Mouse (Mus musculus): ENCODE measurements around the gene Dcaf8. TPM values are rescaled to one million over a fixed set of nuclear protein-coding genes. Genes with fewer than 3 reads are reported as not detected.
A peak's percentile ranks its signal among the peaks of the same experiment; 100 is the strongest.

The Dcaf8 gene
- 104 and 109 TPM in 2 replicates for polyA plus RNA-seq (2015; fragmentation: Nextera tagmentation; extraction: Ambion mirVana)

DNA sequence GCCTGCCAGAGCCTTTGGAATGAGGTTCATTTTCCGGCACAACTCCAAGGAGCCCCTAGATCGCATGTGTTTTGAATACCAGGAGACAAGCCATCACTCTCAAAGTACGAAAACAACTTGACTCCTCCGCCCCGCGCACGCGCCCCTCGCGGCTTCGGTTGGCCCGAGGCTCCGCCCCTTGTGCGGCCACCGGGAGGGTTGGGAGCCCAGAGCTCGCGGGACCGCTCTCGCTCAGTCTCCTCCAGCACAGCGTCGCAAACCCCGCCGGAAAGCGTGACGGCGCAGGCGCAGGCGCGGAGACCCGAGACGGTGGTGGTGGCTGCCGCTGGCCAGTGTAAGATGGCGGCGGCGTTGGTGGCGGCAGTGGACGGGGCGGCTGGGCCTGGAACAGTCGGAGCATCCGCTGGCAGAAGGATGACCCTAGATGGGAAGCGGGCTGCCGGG lies at the start of gene Dcaf8:
Gene Dcaf8, plus strand, starts transcription at position 250 of the 444 bp plus-strand sequence.
- under 1% methylated on average over 40 of the region's 42 CpGs for WGBS
- ATAC-seq (replicated peaks) = peak; percentile 99

DNA sequence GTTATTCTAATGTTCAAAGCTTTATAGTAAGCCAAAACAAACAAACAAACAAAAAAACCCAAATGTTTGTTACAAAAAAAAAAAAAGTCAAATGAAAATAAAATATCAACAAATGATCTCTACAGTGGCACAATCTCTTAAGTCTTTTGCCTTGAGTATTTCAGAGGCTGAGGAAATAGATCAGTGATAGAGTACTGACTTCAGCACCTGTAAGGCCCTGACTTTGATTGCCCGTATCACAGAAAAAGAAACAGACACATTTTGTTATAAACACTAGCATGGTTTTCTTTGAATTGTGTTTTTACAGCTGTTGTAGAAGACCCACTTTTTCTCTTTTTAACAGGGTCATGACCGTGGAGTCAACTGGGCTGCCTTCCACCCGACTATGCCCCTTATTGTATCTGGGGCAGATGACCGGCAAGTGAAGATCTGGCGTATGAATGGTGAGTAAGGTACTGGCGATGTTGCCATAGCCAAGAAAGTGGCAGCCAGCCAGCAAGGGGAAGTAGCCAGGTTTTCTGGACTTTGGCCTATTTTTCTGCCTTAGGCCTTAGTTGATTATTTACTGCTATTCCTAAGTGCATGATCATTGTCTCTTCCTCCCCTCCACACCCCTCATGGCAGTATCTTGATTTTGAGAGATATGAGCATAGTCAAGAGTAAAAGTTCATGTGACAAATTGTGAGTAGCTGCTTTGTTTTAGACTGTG lies 48.4 kb upstream of the Dcaf8 start:
- 91% methylated on average over 6 of the region's 6 CpGs for WGBS

More for the DNA sequence above, at the start of gene Dcaf8:
- Histone ChIP-seq H3K4me3 (peak within 1 kb of the TSS; percentile 100), H3K9ac (replicated peaks) (peak within 1 kb of the TSS; percentile 99), H3K36me3 (peaks cover 15% of the 10 kb centered on the region), H3K27me3 (no peaks in the 10 kb centered on the region), H3K4me2 (replicated peaks) (peak within 1 kb of the TSS; percentile 70), H3K27ac (replicated peaks) (peak within 1 kb of the TSS; percentile 92), H3K4me1 (peaks cover 29% of the 10 kb centered on the region), H3K9me3 (no peaks in the 10 kb centered on the region)

DNA sequence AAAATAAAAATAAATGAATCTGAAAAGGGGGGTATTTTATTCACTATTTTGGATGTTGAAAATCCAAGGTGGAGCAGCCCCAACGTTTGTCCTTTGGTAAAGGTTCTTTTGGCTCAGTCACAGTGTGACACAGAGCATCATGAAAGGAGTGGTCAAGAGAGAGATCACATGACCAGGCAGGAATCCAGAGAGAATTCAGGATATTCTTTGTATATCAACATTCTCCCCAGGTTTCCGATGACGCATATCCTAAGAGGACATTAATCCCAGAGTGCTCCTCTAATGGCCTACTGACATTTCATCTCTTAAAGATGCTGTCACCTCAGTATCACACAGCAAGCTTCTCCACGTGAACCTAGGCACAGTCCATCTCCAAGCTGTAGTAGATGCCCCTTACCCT lies 44.3 kb upstream of the Dcaf8 start:
- no peaks in the 10 kb centered on the region for H3K9me3 ChIP-seq
- H3K4me3 ChIP-seq = no peak overlapping the region
- H3K36me3 ChIP-seq = peaks cover 88% of the 10 kb centered on the region
- no peak for ATAC-seq (replicated peaks)
- no peak overlapping the region for H3K9ac ChIP-seq (replicated peaks)
- 90% methylated on average over 4 of the region's 4 CpGs for WGBS
- H3K27ac ChIP-seq (replicated peaks) = no peak overlapping the region
- H3K4me1 ChIP-seq = no peaks in the 10 kb centered on the region
- no peaks in the 10 kb centered on the region for H3K27me3 ChIP-seq
- H3K4me2 ChIP-seq (replicated peaks) = no peak overlapping the region

More for the DNA sequence above, 48.4 kb upstream of the Dcaf8 start:
- no peak overlapping the region for H3K4me3 ChIP-seq
- no peak for ATAC-seq (replicated peaks)
- H3K27ac ChIP-seq (replicated peaks) = no peak overlapping the region
- no peaks in the 10 kb centered on the region for H3K27me3 ChIP-seq
- peaks cover 78% of the 10 kb centered on the region for H3K36me3 ChIP-seq
- no peaks in the 10 kb centered on the region for H3K9me3 ChIP-seq
- no peak overlapping the region for H3K4me2 ChIP-seq (replicated peaks)
- H3K9ac ChIP-seq (replicated peaks) = no peak overlapping the region
- no peaks in the 10 kb centered on the region for H3K4me1 ChIP-seq

GRCm38 (mm10) chr1:172105101-172105500 lies 42.8 kb upstream of the Dcaf8 start:
- Histone ChIP-seq H3K4me1 (no peaks in the 10 kb centered on the region), H3K4me2 (replicated peaks) (no peak overlapping the region), H3K27ac (replicated peaks) (no peak overlapping the region), H3K4me3 (no peak overlapping the region), H3K36me3 (peaks cover 93% of the 10 kb centered on the region), H3K27me3 (no peaks in the 10 kb centered on the region), H3K9me3 (no peaks in the 10 kb centered on the region), H3K9ac (replicated peaks) (no peak overlapping the region)
- ATAC-seq (replicated peaks) = no peak
- WGBS = 84% methylated on average over 11 of the region's 11 CpGs

- Histone ChIP-seq H3K4me2 (replicated peaks) (no peak overlapping the region), H3K36me3 (peaks cover 95% of the 10 kb centered on the region), H3K27me3 (no peaks in the 10 kb centered on the region), H3K4me1 (no peaks in the 10 kb centered on the region), H3K27ac (replicated peaks) (no peak overlapping the region), H3K9ac (replicated peaks) (no peak overlapping the region), H3K4me3 (no peak overlapping the region), H3K9me3 (no peaks in the 10 kb centered on the region)
- ATAC-seq (replicated peaks) = peak; percentile 68
- 62% methylated on average over 10 of the region's 10 CpGs for WGBS
These were observed 40.0 kb upstream of the Dcaf8 start for GRCm38 (mm10) chr1:172107777-172108477.

GRCm38 (mm10) chr1:172116948-172117347 lies 30.9 kb upstream of the Dcaf8 start:
- no peaks in the 10 kb centered on the region for H3K27me3 ChIP-seq
- H3K9me3 ChIP-seq = no peaks in the 10 kb centered on the region
- 93% methylated on average over 5 of the region's 5 CpGs for WGBS
- no peak overlapping the region for H3K27ac ChIP-seq (replicated peaks)
- no peaks in the 10 kb centered on the region for H3K4me1 ChIP-seq
- no peak overlapping the region for H3K4me2 ChIP-seq (replicated peaks)
- no peak for ATAC-seq (replicated peaks)
- H3K9ac ChIP-seq (replicated peaks) = no peak overlapping the region
- peaks cover 98% of the 10 kb centered on the region for H3K36me3 ChIP-seq
- H3K4me3 ChIP-seq = no peak overlapping the region

DNA sequence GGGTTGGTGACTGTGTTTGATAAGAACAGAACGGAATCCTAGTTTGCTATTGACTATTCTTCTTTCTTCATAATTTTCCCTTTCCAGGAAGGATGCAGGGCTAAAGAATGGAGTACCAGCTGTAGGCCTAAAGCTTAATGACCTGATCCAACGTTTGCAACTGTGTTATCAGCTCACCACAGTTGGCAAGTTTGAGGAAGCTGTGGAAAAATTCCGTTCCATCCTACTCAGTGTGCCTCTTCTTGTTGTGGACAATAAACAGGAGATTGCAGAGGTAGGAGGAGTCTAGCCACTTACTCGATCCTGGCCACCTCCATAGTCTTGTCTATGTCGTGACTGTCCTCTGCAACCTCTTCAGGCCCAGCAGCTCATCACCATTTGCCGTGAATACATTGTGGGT lies 28.8 kb upstream of the Dcaf8 start:
- Histone ChIP-seq H3K27ac (replicated peaks) (no peak overlapping the region), H3K4me2 (replicated peaks) (no peak overlapping the region), H3K9me3 (no peaks in the 10 kb centered on the region), H3K4me1 (no peaks in the 10 kb centered on the region), H3K27me3 (no peaks in the 10 kb centered on the region), H3K9ac (replicated peaks) (no peak overlapping the region), H3K36me3 (peaks cover 94% of the 10 kb centered on the region), H3K4me3 (no peak overlapping the region)
- ATAC-seq (replicated peaks) = no peak
- WGBS = 80% methylated on average over 6 of the region's 6 CpGs

- no peaks in the 10 kb centered on the region for H3K9me3 ChIP-seq
- H3K27me3 ChIP-seq = no peaks in the 10 kb centered on the region
- no peaks in the 10 kb centered on the region for H3K4me1 ChIP-seq
- H3K9ac ChIP-seq (replicated peaks) = no peak overlapping the region
- H3K36me3 ChIP-seq = peaks cover 88% of the 10 kb centered on the region
- H3K4me2 ChIP-seq (replicated peaks) = no peak overlapping the region
- no peak overlapping the region for H3K4me3 ChIP-seq
- H3K27ac ChIP-seq (replicated peaks) = no peak overlapping the region
- ATAC-seq (replicated peaks) = 0 out of 2 replicates have a peak, but pooled peaks have one; percentile 60
- 22% methylated on average over 3 of the region's 3 CpGs for WGBS
These were observed 28.2 kb upstream of the Dcaf8 start for GRCm38 (mm10) chr1:172119720-172120119.

DNA sequence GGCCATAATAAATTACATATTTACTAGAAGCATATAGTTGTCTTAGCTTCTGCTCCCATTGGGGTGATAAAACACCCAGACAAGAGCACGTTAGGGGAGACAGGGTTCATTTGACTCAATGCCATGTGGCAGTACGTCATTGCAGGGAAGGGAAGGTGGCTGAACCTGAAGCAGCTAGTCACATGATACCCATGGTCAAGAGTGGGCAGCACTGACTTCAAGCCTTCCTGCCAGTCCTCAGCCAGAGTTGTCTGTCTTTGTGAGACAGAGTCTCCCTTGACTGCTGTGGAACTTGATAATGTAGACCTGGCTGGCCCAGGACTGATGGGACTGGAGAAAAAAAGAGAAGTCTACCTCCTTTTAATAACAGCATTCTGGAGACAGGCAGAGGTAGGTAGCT lies 25.2 kb upstream of the Dcaf8 start:
- Histone ChIP-seq H3K4me3 (no peak overlapping the region), H3K27ac (replicated peaks) (no peak overlapping the region), H3K9ac (replicated peaks) (no peak overlapping the region), H3K9me3 (no peaks in the 10 kb centered on the region), H3K4me1 (peaks cover 13% of the 10 kb centered on the region), H3K36me3 (peaks cover 58% of the 10 kb centered on the region), H3K4me2 (replicated peaks) (no peak overlapping the region), H3K27me3 (no peaks in the 10 kb centered on the region)
- ATAC-seq (replicated peaks) = no peak
- 89% methylated on average over 2 of the region's 2 CpGs for WGBS

DNA sequence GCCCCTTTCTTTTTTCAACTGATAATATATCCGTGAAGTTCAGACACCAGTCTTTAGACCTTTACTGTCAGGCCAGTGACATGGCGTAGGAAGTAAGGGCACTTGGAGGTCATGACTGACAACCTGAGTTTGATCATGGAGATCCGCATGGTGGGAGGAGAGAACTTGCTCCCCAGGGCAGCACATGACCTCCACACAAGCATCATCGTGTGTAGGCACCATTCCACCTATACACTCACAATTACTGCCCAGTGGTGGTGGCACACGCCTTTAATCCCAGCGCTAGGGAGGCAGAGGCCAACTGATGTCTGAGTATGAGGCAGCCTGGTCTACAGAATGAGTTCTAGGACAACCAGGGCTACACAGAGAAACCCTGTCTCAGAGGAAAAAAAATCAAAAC lies 23.3 kb upstream of the Dcaf8 start:
- Histone ChIP-seq H3K9me3 (no peaks in the 10 kb centered on the region), H3K27ac (replicated peaks) (no peak overlapping the region), H3K4me1 (peaks cover 24% of the 10 kb centered on the region), H3K4me3 (no peak overlapping the region), H3K9ac (replicated peaks) (no peak overlapping the region), H3K27me3 (no peaks in the 10 kb centered on the region), H3K4me2 (replicated peaks) (no peak overlapping the region), H3K36me3 (peaks cover 48% of the 10 kb centered on the region)
- WGBS = 84% methylated on average over 6 of the region's 6 CpGs
- ATAC-seq (replicated peaks) = no peak

DNA sequence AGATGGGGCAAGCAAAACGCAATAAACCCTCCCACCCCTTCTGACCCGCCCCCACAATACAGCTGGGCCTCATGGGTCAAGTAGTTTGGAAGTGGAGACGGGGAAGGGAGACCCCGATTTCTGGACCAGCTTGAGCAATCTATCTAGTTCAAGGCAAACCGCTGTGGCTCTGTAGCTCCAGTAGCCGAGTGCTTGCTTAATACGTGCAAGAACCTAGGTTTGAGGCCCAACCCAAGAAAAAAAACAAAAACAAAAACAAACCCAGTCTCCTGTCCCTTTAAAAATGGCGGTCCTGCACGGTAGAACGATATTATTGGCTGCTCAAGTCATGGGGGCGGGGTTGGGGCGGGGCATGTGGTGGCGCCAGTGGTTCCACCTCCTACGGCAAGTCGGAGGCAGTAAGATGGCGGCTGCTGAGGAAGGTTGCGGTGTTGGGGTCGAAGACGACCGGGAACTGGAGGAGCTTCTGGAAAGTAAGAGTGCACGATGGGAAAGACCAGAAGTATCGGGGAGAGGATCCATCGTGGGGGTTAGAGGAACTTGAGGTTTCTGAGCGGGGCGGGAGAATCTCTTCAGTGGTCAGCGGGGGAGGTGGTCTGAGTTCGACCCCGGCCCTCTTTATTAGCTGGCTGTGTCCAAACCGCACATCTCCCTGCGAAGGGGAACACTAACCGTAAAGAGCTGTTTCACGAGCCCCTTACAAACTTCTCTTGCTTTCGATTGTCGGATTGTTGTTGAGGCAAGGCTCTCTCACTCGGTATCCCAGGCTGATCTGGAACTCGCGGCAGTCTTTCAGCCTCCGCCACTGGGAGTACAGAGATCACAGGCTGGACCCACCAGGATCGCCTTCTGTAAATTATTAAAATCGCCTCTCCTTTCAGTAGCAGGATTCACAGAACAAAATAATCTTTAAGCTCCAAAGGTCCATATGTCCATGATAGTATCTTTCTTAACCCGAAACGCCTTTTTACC lies 21.2 kb upstream of the Dcaf8 start, which contains the start of gene Pex19:
Gene Pex19, plus strand, starts transcription at position 380 of the 972 bp plus-strand sequence.
- peak; percentile 98 for ATAC-seq (replicated peaks)
- peaks cover 24% of the 10 kb centered on the region for H3K4me1 ChIP-seq
- H3K27me3 ChIP-seq = no peaks in the 10 kb centered on the region
- H3K9ac ChIP-seq (replicated peaks) = peak within 1 kb of the TSS; percentile 67
- peak within 1 kb of the TSS; percentile 7; the same call in 1 of the 2 replicates for H3K27ac ChIP-seq (replicated peaks)
- H3K36me3 ChIP-seq = peaks cover 46% of the 10 kb centered on the region
- H3K4me3 ChIP-seq = peak within 1 kb of the TSS; percentile 53
- peak within 1 kb of the TSS; percentile 79 for H3K4me2 ChIP-seq (replicated peaks)
- no peaks in the 10 kb centered on the region for H3K9me3 ChIP-seq
- WGBS = 1% methylated on average over 42 of the region's 42 CpGs

Data from forebrain, embryonic 15.5 days (tissue).